ENCODE assay signal across 21 mouse cellular contexts in genomic region chr5:51752024-51752423, GRCm38 (mm10).
DNase-seq lines count a peak whose midpoint lies in the region; TF ChIP-seq lines count a peak whose summit lies in the region.
"Had no signal": no experiment of that assay in that cellular context is flagged by ENCODE, and none has a peak within 500 bp of the region (broad histone marks: within the 10 kb centered on the region; RNA-seq: fewer than 3 reads in every experiment).

No protein-coding gene starts in this region.

- 78% methylated on average over 4 of the region's 4 CpGs for WGBS in hindbrain, embryonic 10.5 days

- H3K79me3 ChIP-seq in C2C12 (ENCODE audit: low read depth), result no peaks in the 10 kb centered on the region

- H3K4me3 ChIP-seq in C2C12 (ENCODE audit: insufficient read depth, poor library complexity, severe bottlenecking), result no peak overlapping the region
- H3K4me3 ChIP-seq in myocyte, result no peak overlapping the region
- H3K4me3 ChIP-seq in hindbrain, embryonic 10.5 days, result no peak overlapping the region
- H3K4me3 ChIP-seq: embryonic facial prominence, embryonic 13.5 days; embryonic facial prominence, embryonic 15.5 days; forebrain, embryonic 13.5 days; forebrain, embryonic 15.5 days had no signal

- no peak for TF ChIP-seq CTCF in C2C12 (IDR thresholded peaks at IDR 0.05; ENCODE audit: control insufficient read depth, insufficient read depth, insufficient read length)

- H3K79me2 ChIP-seq in C2C12 (ENCODE audit: control insufficient read depth, insufficient read depth), result no peaks in the 10 kb centered on the region
- H3K79me2 ChIP-seq in myocyte (ENCODE audit: control insufficient read depth, insufficient read depth), result no peaks in the 10 kb centered on the region

- H3K27me3 ChIP-seq in C2C12 (ENCODE audit: control insufficient read depth, insufficient read depth, insufficient read length) (no peaks in the 10 kb centered on the region), myocyte (ENCODE audit: control insufficient read depth, insufficient read depth, insufficient read length) (no peaks in the 10 kb centered on the region)
- no peaks in the 10 kb centered on the region for H3K27me3 ChIP-seq in hindbrain, embryonic 10.5 days (ENCODE audit: insufficient read depth, poor library complexity, severe bottlenecking)
- H3K27me3 ChIP-seq: embryonic facial prominence, embryonic 13.5 days; embryonic facial prominence, embryonic 15.5 days; forebrain, embryonic 13.5 days; forebrain, embryonic 15.5 days had no signal

- H3K4me1 ChIP-seq in hindbrain, embryonic 10.5 days (replicated peaks), result no peaks in the 10 kb centered on the region
- H3K4me1 ChIP-seq: embryonic facial prominence, embryonic 15.5 days; forebrain, embryonic 13.5 days; forebrain, embryonic 15.5 days had no signal

- TF ChIP-seq POLR2A in myocyte (IDR thresholded peaks at IDR 0.05; ENCODE audit: insufficient read length, low read depth), result no peak

- H3K4me2 ChIP-seq in myocyte (ENCODE audit: low read depth), result peak overlapping the region; percentile 48
- H3K4me2 ChIP-seq: embryonic facial prominence, embryonic 13.5 days; embryonic facial prominence, embryonic 15.5 days; forebrain, embryonic 13.5 days; forebrain, embryonic 15.5 days had no signal

- H3K36me3 ChIP-seq in C2C12 (ENCODE audit: control insufficient read depth, insufficient read depth) (no peaks in the 10 kb centered on the region), myocyte (ENCODE audit: control insufficient read depth, insufficient read depth) (no peaks in the 10 kb centered on the region)
- H3K36me3 ChIP-seq in hindbrain, embryonic 10.5 days, result no peaks in the 10 kb centered on the region
- H3K36me3 ChIP-seq: embryonic facial prominence, embryonic 13.5 days; embryonic facial prominence, embryonic 15.5 days; forebrain, embryonic 15.5 days had no signal

- peak; percentile 46 for DNase-seq in 3T3-L1 (ENCODE audit: low read depth, low spot score)
- DNase-seq in hindbrain, embryonic 10.5 days (ENCODE audit: low spot score), result no peak
- DNase-seq in right cerebral cortex, postnatal 14 days, result no peak
- DNase-seq: adrenal gland, adult 2 months; adrenal gland, postnatal 10 days; adrenal gland, postnatal 25 days; B cell, adult 2 months; cerebellum, adult 11 months; cerebellum, adult 18-20 months; cerebellum, adult 8-10 months; cerebellum, adult 9-11 months; cerebellum, postnatal 14 days; cerebellum, postnatal 36 days; embryo, embryonic 11 days; forebrain, postnatal 0 days had no signal

- no peak overlapping the region for H3K27ac ChIP-seq in hindbrain, embryonic 10.5 days
- H3K27ac ChIP-seq: embryonic facial prominence, embryonic 13.5 days; embryonic facial prominence, embryonic 15.5 days; forebrain, embryonic 13.5 days; forebrain, embryonic 15.5 days had no signal

- H3ac ChIP-seq in C2C12 (ENCODE audit: control insufficient read depth, insufficient read length, low read depth), result no peak overlapping the region
- no peak overlapping the region for H3ac ChIP-seq in myocyte (ENCODE audit: control insufficient read depth, insufficient read length)

- no peaks in the 10 kb centered on the region for H3K9me3 ChIP-seq in hindbrain, embryonic 10.5 days
- H3K9me3 ChIP-seq: embryonic facial prominence, embryonic 13.5 days; embryonic facial prominence, embryonic 15.5 days; forebrain, embryonic 13.5 days; forebrain, embryonic 15.5 days had no signal

TF ChIP-seq in C2C12, 6 proteins besides CTCF, POLR2A, EP300 and RAD21:
- TF ChIP-seq MYOD1 (IDR thresholded peaks at IDR 0.05; ENCODE audit: control insufficient read depth, insufficient read length, low read depth), result peak; percentile 91
- peak; percentile 41 for TF ChIP-seq FOSL1 (IDR thresholded peaks at IDR 0.05; ENCODE audit: insufficient read depth, low read length, poor library complexity, severe bottlenecking)
- no peak for TF ChIP-seq USF1 (IDR thresholded peaks at IDR 0.05; ENCODE audit: low read depth)

TF ChIP-seq in myocyte, 11 proteins besides CTCF, POLR2A, EP300 and RAD21:
- no peak for TF ChIP-seq REST (IDR thresholded peaks at IDR 0.05; ENCODE audit: insufficient read depth, insufficient read length)
- TF ChIP-seq MYOD1 (IDR thresholded peaks at IDR 0.05; ENCODE audit: control insufficient read depth in 1 of 3, insufficient read length in 2 of 3, low read depth in 2 of 3), result peak in 2 of 3 experiments; percentile 45 to 53
TF ChIP-seq in myocyte: peak in this region for 1.
